Mouse (Mus musculus) cerebellum, postnatal 14 days (tissue): ENCODE measurements around the gene Sgsm3.

Source experiments
- DNase-seq, 2 experiments: peaks; one replicate each; pipeline ENCODE4 v3.0.0; 2021; ENCODE audit warnings: mixed read lengths in 2 of 2

Sgsm3 gene

GRCm38 (mm10) chr15:80983264-80983663 lies 5.7 kb downstream of the Sgsm3 start:
- DNase-seq, result no peak

- DNase-seq, result no peak
Observed at GRCm38 (mm10) chr15:80988331-80988730, 10.8 kb downstream of the Sgsm3 start.

DNA sequence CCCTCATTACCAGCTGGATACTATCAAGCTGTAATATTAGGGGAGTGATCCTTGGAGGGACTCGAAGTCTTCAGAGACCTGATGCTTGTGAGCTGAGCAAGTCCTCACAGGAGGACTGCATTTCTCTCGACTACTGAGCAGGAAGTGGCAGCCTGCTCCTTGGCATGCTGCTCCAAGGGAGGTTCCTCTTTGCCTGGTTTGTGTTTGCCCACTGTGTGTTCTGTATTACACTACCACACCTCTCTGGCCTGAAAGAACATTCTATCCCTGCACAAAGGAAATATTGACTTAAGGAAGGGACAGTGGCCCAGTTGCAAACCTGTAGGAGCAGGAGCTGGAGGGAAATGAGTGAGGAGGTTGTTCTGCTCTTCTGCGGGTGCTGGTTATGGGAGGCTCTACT lies 12.1 kb downstream of the Sgsm3 start:
- no peak for DNase-seq

- DNase-seq, result no peak
Observed at GRCm38 (mm10) chr15:80994959-80995358, 17.4 kb downstream of the Sgsm3 start.

DNA sequence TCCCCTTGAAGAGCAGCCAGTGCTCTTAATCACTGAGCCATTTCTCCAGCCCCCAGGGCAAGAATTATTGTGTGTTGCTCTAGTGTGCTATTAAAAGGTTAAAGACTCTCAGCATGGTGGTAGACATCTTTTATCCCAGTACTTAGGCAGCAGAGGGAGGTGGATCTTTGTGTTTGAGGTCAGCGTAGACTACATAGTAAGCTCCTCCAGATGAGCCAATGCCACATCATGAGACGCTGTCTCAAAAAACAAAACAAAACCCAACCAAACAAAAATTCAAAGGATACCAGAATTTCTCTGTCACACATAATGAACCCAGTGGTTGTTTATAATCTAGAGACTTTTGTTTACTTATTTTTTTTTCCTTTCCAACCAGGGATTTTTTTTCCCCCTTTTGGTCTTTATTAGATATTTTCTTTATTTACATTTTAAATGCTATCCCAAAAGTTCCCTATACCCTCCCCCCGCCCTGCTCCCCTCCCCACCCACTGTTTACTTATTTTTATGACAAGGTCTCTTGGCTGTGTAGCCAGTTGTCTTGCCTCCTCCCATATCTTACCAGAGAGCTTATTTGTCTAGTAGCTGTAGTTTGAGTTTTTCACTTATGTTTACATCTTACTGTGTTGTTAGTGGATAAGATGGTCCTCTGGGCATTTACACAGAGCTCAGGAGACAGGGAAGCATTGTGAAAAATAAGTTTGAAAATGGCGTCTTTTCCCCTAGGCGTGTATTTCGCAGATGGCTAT lies 18.7 kb downstream of the Sgsm3 start:
- no peak for DNase-seq

GRCm38 (mm10) chr15:80997077-80997476 lies 19.5 kb downstream of the Sgsm3 start:
- DNase-seq, result no peak

DNA sequence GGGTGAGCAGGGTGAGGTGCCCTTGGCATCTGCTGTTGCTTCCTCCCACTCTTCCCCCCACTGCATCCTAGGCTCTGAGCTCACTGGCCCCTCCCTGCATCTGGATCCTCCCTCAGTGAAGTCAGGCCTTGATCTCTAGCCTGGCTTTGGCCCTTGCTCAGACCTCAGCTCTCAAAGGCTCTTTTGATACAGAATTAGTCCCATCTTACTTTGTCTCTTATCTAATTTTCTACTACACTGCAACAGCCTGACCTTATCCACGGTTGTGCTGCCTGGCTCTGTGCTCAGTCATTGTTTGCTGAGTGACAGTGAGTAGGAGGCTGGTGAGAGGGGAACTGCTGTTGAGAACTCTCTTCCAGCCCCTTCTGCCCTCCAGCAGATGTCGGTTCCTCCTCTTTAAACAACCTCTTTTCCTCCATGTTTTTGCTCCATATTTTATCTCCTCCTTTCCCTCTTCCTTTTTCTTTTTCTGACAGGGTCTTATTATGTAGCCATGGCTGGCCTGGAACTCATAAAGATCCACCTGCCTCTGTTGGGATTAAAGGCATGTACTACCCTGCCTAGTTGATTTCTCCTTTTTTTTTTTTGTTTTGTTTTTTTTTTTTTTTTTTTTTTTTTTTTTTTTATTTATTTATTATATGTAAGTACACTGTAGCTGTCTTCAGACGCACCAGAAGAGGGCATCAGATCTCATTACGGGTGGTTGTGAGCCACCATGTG lies 23.0 kb downstream of the Sgsm3 start:
- DNase-seq, result no peak

DNA sequence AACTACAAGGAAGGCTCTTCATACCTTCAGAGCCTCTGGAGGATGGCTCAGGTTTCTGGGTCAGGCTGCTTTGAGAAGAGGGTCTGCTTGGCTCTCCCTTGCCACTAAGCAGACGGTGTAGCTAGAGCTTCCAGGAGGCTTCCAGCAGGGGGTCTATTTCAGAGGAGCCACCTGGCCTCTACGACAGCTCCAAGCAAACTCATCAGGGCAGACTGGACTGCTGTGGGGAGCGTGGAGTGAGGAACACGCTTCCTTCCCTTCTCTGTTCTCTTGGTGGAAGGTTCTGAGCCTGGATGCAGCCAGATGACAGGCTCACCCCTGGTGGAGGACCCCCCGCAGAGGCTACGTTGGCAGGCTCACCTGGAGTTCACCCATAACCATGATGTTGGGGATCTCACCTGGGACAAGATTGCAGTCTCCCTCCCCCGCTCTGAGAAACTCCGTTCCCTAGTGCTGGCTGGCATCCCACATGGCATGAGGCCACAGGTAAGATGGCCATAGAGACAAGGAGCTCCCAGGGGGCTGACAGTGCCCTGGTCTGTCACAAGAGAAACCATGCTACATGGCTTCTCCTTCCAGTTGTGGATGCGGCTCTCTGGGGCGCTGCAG lies 28.7 kb downstream of the Sgsm3 start:
- peak; percentile 66 to 78 for DNase-seq

- no peak for DNase-seq
Observed at GRCm38 (mm10) chr15:81007339-81007738, 29.8 kb downstream of the Sgsm3 start.

- no peak for DNase-seq
Observed at GRCm38 (mm10) chr15:81007905-81008304, 30.3 kb downstream of the Sgsm3 start.

- peak in 1 of 2 experiments; percentile 42 for DNase-seq
Observed at GRCm38 (mm10) chr15:81008689-81009123, 31.1 kb downstream of the Sgsm3 start.

GRCm38 (mm10) chr15:81010114-81010513 lies 32.5 kb downstream of the Sgsm3 start:
- peak; percentile 46 to 58 for DNase-seq

- no peak for DNase-seq
Observed at GRCm38 (mm10) chr15:81011523-81011922, 34.0 kb downstream of the Sgsm3 start.

- no peak for DNase-seq
Observed at GRCm38 (mm10) chr15:81012359-81012758, 34.8 kb downstream of the Sgsm3 start.

- DNase-seq, result no peak
Observed at GRCm38 (mm10) chr15:81013186-81013585, 35.6 kb downstream of the Sgsm3 start.

- DNase-seq, result no peak
Observed at GRCm38 (mm10) chr15:81015068-81015744, 37.6 kb downstream of the Sgsm3 start.

DNA sequence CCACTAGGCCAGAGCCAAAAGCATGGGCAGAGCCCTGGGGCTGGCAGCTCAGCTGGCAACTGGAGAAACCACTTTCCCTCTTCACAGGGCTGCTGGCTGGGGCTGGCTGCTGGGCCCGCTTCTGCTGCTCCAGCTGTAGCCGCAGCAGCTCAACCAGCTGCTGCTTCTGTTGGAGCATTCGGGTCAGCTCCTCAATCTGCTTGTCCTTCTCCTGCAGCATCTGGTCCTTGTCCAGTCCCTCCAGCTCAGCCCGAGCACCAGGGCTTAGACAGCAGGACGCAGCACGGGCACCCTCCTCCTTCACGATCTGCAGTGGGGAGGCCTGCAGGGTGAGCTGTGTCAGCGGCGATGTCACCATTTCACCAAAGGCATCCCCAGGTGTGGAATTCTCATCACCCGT lies 38.9 kb downstream of the Sgsm3 start:
- DNase-seq, result no peak

DNA sequence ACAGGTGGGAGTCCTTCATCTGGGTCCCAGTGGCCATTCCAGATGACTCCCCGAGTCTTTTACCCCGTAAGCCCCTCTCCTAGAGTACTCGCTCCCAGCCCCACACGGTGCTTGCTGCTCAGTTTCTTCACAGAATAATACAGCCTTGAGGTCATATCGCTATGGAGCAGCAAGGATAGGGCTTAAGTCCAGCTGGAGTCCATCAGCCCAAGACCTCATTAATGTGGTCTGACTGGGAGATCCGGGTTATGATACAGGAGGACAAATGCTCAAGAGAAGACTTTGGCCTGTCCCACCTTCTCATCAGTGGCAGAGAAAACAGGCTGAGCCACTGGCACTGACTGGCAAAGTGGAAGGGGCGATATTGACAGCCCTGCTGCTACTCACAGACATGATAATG lies 39.7 kb downstream of the Sgsm3 start:
- DNase-seq, result no peak

DNA sequence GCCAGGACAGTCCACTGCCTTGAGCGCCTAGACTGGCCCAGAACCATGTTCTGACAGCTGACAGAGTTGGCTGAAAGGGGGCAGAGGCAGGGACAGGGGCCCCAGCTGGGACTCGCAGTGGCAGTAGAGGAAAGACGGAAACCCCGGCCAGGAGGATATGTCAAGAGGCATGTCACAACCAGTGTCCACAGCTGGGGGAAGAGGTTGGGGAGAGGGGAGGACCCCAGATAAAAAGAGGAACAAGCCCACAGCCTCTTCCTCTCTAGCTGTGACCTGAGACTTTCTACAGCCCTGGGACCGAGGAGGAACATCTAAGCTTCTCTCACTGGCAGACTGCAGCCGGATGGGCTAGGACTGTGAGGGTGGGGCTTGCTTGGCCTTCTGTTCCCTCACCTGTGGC lies 43.8 kb downstream of the Sgsm3 start:
- DNase-seq, result no peak

DNA sequence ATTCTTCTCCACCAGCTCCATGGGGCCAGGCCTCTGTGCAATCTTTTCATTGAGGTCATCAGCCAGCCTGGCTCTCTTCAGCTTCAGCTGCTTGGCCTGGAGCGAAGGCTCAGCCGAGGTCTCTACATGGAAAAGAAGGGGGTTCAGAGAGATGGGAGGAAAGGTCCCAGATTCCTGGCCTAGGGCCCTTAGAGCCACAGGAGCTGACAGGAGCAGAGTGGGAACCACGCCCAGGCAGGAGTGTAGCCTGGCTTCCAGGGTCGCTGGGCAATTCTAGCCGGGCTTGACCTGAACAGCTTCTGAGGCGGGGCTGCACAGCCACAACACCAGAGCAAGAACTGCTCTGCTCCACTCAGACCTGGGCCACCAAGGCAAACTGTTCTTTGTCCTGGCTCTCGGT lies 44.9 kb downstream of the Sgsm3 start:
- no peak for DNase-seq

- DNase-seq, result no peak
Observed at GRCm38 (mm10) chr15:81023842-81024241, 46.3 kb downstream of the Sgsm3 start.

- no peak for DNase-seq
Observed at GRCm38 (mm10) chr15:81026901-81027300, 49.3 kb downstream of the Sgsm3 start.
